Mouse (Mus musculus) MEL (cell line): ENCODE measurements at regions not wholly inside any gene's neighbourhood (a gene's known extent, or its start where the extent isn't known, plus 50 kb on each side); places are given as distances from the start of the nearest gene placed in this dataset.

Source experiments
- CHD1 ChIP-seq: IDR thresholded peaks from 2 replicates; pipeline ENCODE4 v1.6.1; 2012; ENCODE audit warnings: low read depth, mild to moderate bottlenecking, inconsistent platforms, low read length, improper control_type of control experiment
- CHD2 ChIP-seq: IDR thresholded peaks from 2 replicates; pipeline ENCODE4 v1.6.1; 2011; ENCODE audit warnings: low read length, improper control_type of control experiment
- CTCF ChIP-seq, 3 experiments: IDR thresholded peaks in 2 of 3; conservative IDR thresholded peaks in 1 of 3; 2 replicates each; pipeline ENCODE4 v1.5.1; 2011 to 2012; ENCODE audit warnings: low read length in 3 of 3, low read depth in 2 of 3, mild to moderate bottlenecking in 2 of 3, improper control_type of control experiment in 1 of 3, inconsistent platforms in 1 of 3, mixed read lengths in 1 of 3, moderate library complexity in 1 of 3; ENCODE audit not compliant: control insufficient read depth in 1 of 3, insufficient read depth in 1 of 3, poor library complexity in 1 of 3, severe bottlenecking in 1 of 3
- EP300 ChIP-seq, 2 experiments: IDR thresholded peaks; 2 replicates each; pipeline ENCODE4 v1.6.1; 2011; ENCODE audit warnings: improper control_type of control experiment in 2 of 2, low read length in 2 of 2, low read depth in 1 of 2, mild to moderate bottlenecking in 1 of 2
- ETS1 ChIP-seq: IDR thresholded peaks from 2 replicates; pipeline ENCODE4 v1.6.1; 2012; ENCODE audit warnings: low read depth, mild to moderate bottlenecking, inconsistent platforms, low read length, improper control_type of control experiment, moderate library complexity
- GATA1 ChIP-seq: IDR thresholded peaks from 2 replicates; pipeline ENCODE4 v1.6.1; 2011; ENCODE audit warnings: low read depth, low read length, improper control_type of control experiment
- JUND ChIP-seq: IDR thresholded peaks from 2 replicates; pipeline ENCODE4 v1.6.1; 2011; ENCODE audit warnings: low read depth, mild to moderate bottlenecking, improper control_type of control experiment, low read length
- NRF1 ChIP-seq: IDR thresholded peaks from 2 replicates; pipeline ENCODE4 v1.6.1; 2014; ENCODE audit warnings: low read depth, mild to moderate bottlenecking, inconsistent platforms, low read length, improper control_type of control experiment, moderate library complexity; ENCODE audit not compliant: poor library complexity, insufficient read depth, severe bottlenecking
- POLR2A ChIP-seq, 2 experiments: IDR thresholded peaks; 2 replicates each; pipeline ENCODE4 v1.6.1; 2011 to 2012; ENCODE audit warnings: low read length in 2 of 2, mild to moderate bottlenecking in 2 of 2, control low read depth in 1 of 2, improper control_type of control experiment in 1 of 2, low read depth in 1 of 2, moderate library complexity in 1 of 2; ENCODE audit not compliant: control insufficient read depth in 1 of 2, insufficient read depth in 1 of 2, poor library complexity in 1 of 2
- POLR2AphosphoS2 ChIP-seq: IDR thresholded peaks from 2 replicates; pipeline ENCODE4 v1.6.1; 2011; ENCODE audit warnings: low read length, improper control_type of control experiment
- UBTF ChIP-seq: IDR thresholded peaks from 2 replicates; pipeline ENCODE4 v1.6.1; 2012; ENCODE audit warnings: low read depth, mild to moderate bottlenecking, inconsistent platforms, low read length, improper control_type of control experiment, moderate library complexity, borderline replicate concordance; ENCODE audit not compliant: insufficient read depth
- USF1 ChIP-seq: IDR thresholded peaks from 2 replicates; pipeline ENCODE4 v1.6.1; 2014; ENCODE audit warnings: low read depth, mild to moderate bottlenecking, inconsistent platforms, low read length, improper control_type of control experiment, moderate library complexity
- ZC3H11A ChIP-seq: IDR thresholded peaks from 2 replicates; pipeline ENCODE4 v1.6.1; 2012; ENCODE audit warnings: low read depth, mild to moderate bottlenecking, inconsistent platforms, low read length, improper control_type of control experiment

GRCm38 (mm10) chr17:64953275-64953674, 117.4 kb upstream of the 4930583I09Rik start:
- TF ChIP-seq CTCF (IDR thresholded peaks at IDR 0.05 in 2 of 3, conservative IDR thresholded peaks at IDR 0.05 in 1 of 3; ENCODE audit: control insufficient read depth in 1 of 3, insufficient read depth in 1 of 3, low read depth in 2 of 3, low read length in 3 of 3, poor library complexity in 1 of 3, severe bottlenecking in 1 of 3) (no peak), GATA1 (no peak), NRF1 (no peak), UBTF (no peak), CHD2 (no peak), ZC3H11A (no peak), USF1 (no peak), POLR2AphosphoS2 (no peak), EP300 (IDR thresholded peaks at IDR 0.05; ENCODE audit: low read depth in 1 of 2, low read length in 2 of 2) (no peak), JUND (no peak), POLR2A (IDR thresholded peaks at IDR 0.05; ENCODE audit: control insufficient read depth in 1 of 2, insufficient read depth in 1 of 2, low read depth in 1 of 2, low read length in 2 of 2, poor library complexity in 1 of 2) (no peak), CHD1 (no peak), ETS1 (no peak)
